Mouse (Mus musculus): Measurements from ENCODE around the gene Krt10.

- no peak for TF ChIP-seq CTCF (IDR thresholded peaks at IDR 0.05; ENCODE audit: low read depth)
- TF ChIP-seq EP300 (IDR thresholded peaks at IDR 0.05; ENCODE audit: low read depth): no peak
Observed at GRCm38 (mm10) chr11:99374803-99375202, 14.4 kb downstream of the Krt10 start, which contains the start of gene Krt28.
